Mouse (Mus musculus) fat pad, adult 2 months (tissue): ENCODE measurements at regions not wholly inside any gene's neighbourhood (a gene's known extent, or its start where the extent isn't known, plus 50 kb on each side); places are given as distances from the start of the nearest gene placed in this dataset.

Source experiments
- DNase-seq: peaks from one replicate; pipeline ENCODE4 v3.0.0-alpha.2; 2011; ENCODE audit warnings: low read depth, low spot score; ENCODE audit errors: extremely low read depth

GRCm38 (mm10) chr7:74907391-74907790 is 352.8 kb upstream of the Slco3a1 start:
- no peak for DNase-seq

GRCm38 (mm10) chr7:74877466-74877865 is 322.9 kb upstream of the Slco3a1 start:
- no peak for DNase-seq

- DNase-seq = no peak
These were observed 322.1 kb upstream of the Slco3a1 start for GRCm38 (mm10) chr7:74876667-74877066.

DNA sequence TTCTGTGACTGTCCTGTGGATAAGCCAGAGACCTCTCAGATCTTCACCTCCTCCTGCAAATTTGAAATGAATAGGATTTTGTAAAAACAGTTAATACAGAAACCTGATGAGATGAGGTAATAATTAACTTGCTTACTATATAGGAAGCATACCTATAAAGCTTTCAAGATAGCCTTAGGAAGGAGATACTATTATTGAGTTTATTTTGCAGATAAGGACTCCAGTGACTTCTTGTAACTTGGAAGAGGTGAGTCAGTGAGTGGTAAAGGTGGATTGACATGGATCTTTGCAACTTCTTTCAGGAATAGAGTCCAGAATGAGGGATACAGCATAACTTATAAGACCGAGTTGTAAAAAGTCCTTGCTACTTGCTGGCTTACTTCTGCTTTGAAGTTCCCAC is 315.7 kb upstream of the Slco3a1 start:
- no peak for DNase-seq

- no peak for DNase-seq
These were observed 308.1 kb upstream of the Slco3a1 start for GRCm38 (mm10) chr7:74862727-74863126.

DNA sequence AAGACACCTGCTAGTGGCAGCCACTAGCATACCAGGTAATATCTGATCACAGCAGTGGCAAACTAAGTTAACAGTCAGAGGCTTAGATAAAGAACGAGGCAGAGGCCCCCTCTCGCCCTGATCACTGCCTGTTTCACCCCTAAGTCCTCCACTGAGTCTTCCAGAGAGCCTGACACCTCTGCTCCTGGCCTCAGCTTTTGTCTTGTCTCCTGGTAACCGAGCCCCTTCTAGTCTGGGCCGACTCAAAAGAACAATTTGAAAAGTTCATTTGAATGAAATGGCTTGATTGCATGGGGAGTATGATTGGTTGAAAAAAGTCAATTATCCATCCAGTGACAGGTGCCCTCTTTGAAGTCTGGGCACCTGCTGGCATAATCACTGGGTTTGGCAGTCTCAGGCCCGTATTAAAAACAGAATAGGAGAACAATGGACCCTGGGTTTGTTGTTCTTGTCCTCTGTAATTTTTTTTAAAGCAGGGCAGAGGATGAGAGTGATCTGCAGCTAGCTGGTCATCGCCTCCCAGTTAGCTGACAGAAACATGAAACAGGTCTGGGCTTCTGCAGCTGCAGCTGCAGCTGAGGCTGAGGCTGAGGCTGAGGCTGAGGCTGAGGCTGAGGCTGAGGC is 289.8 kb upstream of the Slco3a1 start:
- no peak for DNase-seq

- DNase-seq = no peak
These were observed 268.7 kb upstream of the Slco3a1 start for GRCm38 (mm10) chr7:74823286-74823685.

DNA sequence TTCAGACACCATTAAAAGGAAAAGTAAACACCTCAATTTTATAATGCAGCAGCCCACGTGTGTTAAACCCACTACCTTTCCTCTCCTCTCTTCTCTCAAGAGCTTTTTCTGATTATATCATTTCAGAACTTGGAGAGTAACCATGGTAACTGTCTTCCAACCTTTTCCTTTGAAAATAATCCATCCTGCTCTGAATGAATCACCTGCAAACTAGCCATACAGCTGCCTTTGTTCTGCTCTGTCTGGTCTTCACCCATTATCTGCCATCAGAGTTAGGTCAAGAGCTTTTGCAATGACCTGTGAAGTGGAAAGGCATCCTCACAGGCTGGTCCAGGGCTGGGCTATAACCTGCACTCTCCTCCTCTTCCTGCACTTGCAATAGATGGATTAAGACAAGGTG is 238.7 kb upstream of the Slco3a1 start:
- no peak for DNase-seq

DNA sequence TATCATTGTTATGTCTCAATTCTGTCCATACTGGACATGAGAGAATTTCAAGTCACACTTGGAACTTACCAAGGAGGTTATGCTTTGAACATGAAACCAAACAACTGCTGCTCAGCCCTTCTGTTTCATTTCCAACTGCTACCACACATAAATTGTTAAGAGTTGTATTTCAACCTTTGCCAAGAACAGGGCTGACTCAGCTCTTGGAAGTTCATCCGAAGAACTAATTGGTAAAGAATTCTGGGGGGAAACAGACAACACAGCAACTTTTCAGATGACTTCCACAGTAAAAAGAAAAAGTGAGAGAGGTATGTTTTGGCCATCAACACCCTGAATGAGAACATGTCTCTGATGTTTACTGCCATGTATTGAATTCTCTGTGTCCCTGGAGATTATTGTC is 234.1 kb upstream of the Slco3a1 start:
- no peak for DNase-seq

GRCm38 (mm10) chr7:74771435-74772406 is 217.1 kb upstream of the Slco3a1 start:
- no peak for DNase-seq

GRCm38 (mm10) chr7:74766550-74766949 is 212.0 kb upstream of the Slco3a1 start:
- no peak for DNase-seq

DNA sequence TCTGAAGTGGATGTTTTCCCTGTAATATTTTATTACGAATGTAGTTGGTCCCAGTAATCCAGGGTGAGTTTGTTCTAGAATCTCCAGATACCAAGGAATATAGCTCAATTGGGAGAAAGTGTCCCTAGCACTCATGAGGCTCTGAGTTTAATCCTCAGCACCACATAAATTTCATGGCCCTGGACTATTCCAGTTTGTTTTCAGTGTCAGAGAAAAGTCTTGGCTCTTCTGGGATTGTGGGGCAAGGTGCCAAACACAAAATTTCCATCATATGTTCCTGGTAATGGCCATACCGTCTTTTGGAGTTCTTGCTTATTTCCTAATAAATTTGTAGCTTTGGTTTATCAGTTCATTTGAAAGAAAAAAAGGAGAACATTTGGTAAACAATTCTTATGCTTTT is 202.9 kb upstream of the Slco3a1 start:
- no peak for DNase-seq

DNA sequence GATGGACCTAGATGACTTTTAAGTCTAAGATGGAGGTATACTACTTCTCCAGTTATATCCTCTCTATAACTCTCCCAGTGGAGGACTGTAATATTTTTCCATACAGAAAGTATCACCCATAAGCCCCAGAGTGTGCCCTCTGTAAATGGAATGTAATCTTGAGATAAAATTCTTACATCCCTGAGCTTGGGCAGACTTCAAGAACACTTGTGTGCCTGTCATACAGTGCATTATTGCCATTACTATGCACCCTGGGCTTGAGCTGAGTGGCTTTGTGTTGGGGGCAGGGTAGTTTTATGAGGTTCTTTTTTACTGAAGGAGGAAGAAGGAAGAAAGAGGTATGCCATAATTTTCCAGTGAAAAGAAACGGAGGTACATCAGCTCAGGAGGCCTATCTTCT is 193.1 kb upstream of the Slco3a1 start:
- no peak for DNase-seq

GRCm38 (mm10) chr7:74734941-74735340 is 180.4 kb upstream of the Slco3a1 start:
- no peak for DNase-seq

- no peak for DNase-seq
These were observed 171.9 kb upstream of the Slco3a1 start for GRCm38 (mm10) chr7:74726324-74726991.

DNA sequence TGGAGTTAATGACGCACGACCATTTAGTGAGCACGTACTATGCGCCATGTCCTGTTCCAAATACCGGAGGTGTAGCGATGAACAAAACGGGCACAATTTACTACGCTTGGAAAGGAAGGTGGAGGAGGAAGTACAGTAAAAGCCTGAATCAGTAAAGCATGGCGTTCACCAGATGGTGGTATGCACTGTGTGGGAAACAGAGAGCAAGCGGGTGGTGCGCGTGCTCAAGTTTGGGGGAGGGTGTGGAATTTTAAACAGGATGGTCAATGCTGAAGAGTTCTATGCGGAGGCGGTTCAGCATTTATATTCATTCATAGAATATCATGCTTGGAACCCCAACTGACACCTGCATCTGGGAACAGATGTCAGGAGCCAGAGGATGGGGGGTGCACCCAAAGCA is 164.7 kb upstream of the Slco3a1 start:
- no peak for DNase-seq

- DNase-seq = no peak
These were observed 155.5 kb upstream of the Slco3a1 start for GRCm38 (mm10) chr7:74709993-74710581.

DNA sequence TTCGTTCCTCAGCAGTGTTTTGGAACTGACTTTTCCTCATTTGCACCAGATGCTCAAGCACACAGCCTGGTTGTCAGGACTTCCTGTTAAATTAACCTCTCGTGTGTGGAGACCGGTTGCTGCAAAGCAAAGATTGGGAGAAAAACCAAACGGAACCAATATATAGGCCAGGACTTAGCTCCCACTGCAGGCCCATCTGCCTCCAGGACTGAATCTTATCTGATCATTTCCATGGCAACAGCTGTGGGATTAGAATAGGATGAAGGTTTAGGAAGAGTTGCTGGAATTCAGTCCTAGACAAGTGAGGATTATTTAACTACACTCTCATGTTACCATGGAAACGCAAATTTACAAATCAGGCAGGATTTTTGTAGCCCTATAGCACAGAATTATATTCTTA is 154.4 kb upstream of the Slco3a1 start:
- DNase-seq = no peak

GRCm38 (mm10) chr7:74703533-74703932 is 149.0 kb upstream of the Slco3a1 start:
- DNase-seq = no peak

DNA sequence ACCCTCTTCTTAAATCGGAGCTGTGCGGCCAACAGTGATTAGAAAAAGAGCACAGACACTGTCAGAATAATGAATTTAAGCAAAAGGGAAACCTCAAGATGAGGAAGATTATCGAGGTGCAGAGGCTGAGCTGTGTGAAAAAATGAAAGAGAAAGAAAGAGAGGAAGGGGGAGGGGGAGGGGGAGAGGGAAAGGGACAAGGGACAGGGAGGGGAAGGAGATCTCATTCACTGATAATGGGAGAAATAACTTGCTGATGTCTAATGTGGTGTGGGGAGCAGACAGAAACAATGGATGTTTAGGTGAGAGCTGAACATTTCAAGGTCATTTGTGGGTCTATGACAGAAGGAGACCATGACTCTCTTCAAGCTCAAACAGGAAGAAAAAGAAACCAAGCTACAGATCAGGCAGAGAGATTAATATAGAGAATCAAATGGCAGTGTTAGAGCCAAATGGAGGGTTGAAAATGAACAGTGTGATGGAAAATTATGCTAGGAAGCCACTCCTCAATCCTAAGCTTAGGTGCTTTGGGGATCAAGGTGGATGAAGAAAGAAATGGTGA is 143.3 kb upstream of the Slco3a1 start:
- DNase-seq = no peak

- DNase-seq = no peak
These were observed 141.7 kb upstream of the Slco3a1 start for GRCm38 (mm10) chr7:74696286-74696685.
